Mouse (Mus musculus) liver, embryonic 16.5 days (tissue): ENCODE results near the gene Tmem190. TPM values are rescaled to one million over a fixed set of nuclear protein-coding genes. Genes with fewer than 3 reads are reported as not detected.

Experiments
- ATAC-seq: fragments of 200-750 bp; cut with Nextera tagmentation; 2 replicates; pipeline ENCODE4 v1.8.0; 2017; ENCODE audit warnings: low read depth, mild to moderate bottlenecking, moderate number of reproducible peaks, moderate library complexity
- H3K27ac ChIP-seq: fragments of 300-500 bp; sonication (generic); 2 replicates; pipeline ENCODE4 v1.5.1; 2014; ENCODE audit warnings: mild to moderate bottlenecking, low read length
- H3K27me3 ChIP-seq: fragments of 300-500 bp; sonication (generic); 2 replicates; pipeline ENCODE4 v1.6.1; 2014; ENCODE audit warnings: low read depth, low read length, mixed read lengths; ENCODE audit not compliant: control insufficient read depth, insufficient read depth
- H3K36me3 ChIP-seq: fragments of 300-500 bp; sonication (generic); 2 replicates; pipeline ENCODE4 v1.6.1; 2014; ENCODE audit warnings: mild to moderate bottlenecking; ENCODE audit not compliant: control insufficient read depth, insufficient read depth
- H3K4me1 ChIP-seq: fragments of 300-500 bp; sonication (generic); 2 replicates; pipeline ENCODE4 v1.6.1; 2014; ENCODE audit warnings: low read depth, low read length, mixed read lengths; ENCODE audit not compliant: control insufficient read depth
- H3K4me2 ChIP-seq: fragments of 300-500 bp; sonication (generic); 2 replicates; pipeline ENCODE4 v1.6.1; 2014; ENCODE audit warnings: low read depth, low read length, mixed read lengths
- H3K4me3 ChIP-seq: fragments of 300-500 bp; sonication (generic); 2 replicates; pipeline ENCODE4 v1.5.1; 2014; ENCODE audit warnings: low read depth, mild to moderate bottlenecking, low read length
- H3K9ac ChIP-seq: fragments of 300-500 bp; sonication (generic); 2 replicates; pipeline ENCODE4 v1.6.1; 2014; ENCODE audit warnings: low read depth, low read length
- H3K9me3 ChIP-seq: fragments of 300-500 bp; sonication (generic); replicated peaks from 2 replicates; pipeline ENCODE4 v1.6.1; 2016; ENCODE audit warnings: low read length; ENCODE audit not compliant: control insufficient read depth
- WGBS: fragments of 180-500 bp; shearing (Covaris S2); extraction: QIAGEN DNeasy Blood & Tissue Kit; methylation state at CpG from one replicate; pipeline ENCODE4 v1.1.7; 2014; ENCODE audit not compliant: insufficient replicate concordance; 5-methylcytosine and 5-hydroxymethylcytosine counted together
- polyA plus RNA-seq: library from polyadenylated mRNA; unstranded; fragments of >200 nt; fragmentation: Nextera tagmentation; extraction: Ambion mirVana; gene quantifications from 2 replicates; pipeline ENCODE4 v1.2.1, GENCODE M21; 2015

Tmem190 gene
- polyA plus RNA-seq, 1 experiment from 2014 or later: not detected

DNA sequence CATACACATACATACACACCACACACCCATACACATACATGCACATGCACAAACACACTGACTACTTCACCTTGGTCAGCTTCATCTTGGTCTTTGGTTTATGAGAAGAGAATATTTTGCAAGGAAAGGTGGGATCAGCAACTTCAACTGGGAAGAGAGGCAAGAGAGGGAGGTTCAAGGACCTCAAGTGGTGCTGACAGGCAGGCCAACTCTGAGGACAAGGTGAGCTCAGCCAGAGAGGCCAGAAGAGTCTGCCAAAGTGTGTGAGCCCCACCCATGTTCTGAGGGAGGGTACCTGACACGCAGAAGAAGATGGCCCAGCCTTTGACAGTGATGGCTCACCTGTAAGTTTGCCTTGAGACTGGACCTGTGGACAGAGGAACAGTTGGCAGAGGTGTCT lies 23.1 kb upstream of the Tmem190 start:
- no peak for ATAC-seq
- 22% methylated on average over 1 of the region's 1 CpGs for WGBS

DNA sequence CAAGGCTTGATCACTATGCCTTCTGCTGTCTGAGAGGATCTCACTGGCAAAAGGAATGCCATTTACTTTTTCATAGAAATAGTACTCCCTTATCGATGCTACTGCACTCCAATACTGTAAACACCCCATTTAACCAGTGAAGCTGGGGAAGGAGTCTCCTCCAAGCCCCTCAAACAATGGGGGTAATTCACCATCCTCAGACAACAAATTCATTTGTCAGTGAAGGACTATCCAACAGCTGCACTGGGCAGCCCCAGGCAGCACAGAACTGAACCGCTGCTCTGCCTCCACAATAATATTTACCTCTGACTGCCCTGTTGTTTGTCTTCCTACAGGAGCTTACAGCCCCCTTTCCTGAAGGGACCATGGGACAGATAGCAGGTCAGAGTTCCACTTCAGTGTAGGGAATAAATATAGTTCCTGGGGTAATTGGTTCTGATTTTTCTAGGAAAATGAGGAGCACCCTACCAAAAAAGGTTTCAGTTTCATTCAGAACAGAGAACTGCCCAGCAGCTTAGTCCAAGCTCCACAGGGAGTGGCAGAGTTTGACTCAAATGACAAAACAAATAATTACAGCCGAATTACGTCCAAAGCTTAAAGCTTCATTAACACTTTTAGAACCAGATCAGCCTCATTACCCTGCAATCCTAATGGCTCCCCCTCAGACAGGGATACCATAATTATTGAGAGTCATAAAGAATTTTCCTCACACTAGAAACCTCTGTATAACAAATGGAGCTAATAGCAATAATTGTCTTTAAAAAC lies 17.6 kb upstream of the Tmem190 start:
- H3K27ac ChIP-seq: no peak overlapping the region
- no peak overlapping the region for H3K9ac ChIP-seq
- peaks cover 6% of the 10 kb centered on the region for H3K27me3 ChIP-seq
- H3K4me1 ChIP-seq: no peaks in the 10 kb centered on the region
- no peak overlapping the region for H3K4me3 ChIP-seq
- ATAC-seq: peak; percentile 43
- 29% methylated on average over 4 of the region's 4 CpGs for WGBS
- H3K4me2 ChIP-seq: no peak overlapping the region
- H3K36me3 ChIP-seq: no peaks in the 10 kb centered on the region
- no peaks in the 10 kb centered on the region for H3K9me3 ChIP-seq

More for the DNA sequence above, 23.1 kb upstream of the Tmem190 start:
- H3K4me2 ChIP-seq: no peak overlapping the region
- no peak overlapping the region for H3K27ac ChIP-seq
- no peaks in the 10 kb centered on the region for H3K4me1 ChIP-seq
- no peak overlapping the region for H3K9ac ChIP-seq
- H3K36me3 ChIP-seq: no peaks in the 10 kb centered on the region
- H3K4me3 ChIP-seq: no peak overlapping the region
- no peaks in the 10 kb centered on the region for H3K27me3 ChIP-seq
- H3K9me3 ChIP-seq: no peaks in the 10 kb centered on the region

DNA sequence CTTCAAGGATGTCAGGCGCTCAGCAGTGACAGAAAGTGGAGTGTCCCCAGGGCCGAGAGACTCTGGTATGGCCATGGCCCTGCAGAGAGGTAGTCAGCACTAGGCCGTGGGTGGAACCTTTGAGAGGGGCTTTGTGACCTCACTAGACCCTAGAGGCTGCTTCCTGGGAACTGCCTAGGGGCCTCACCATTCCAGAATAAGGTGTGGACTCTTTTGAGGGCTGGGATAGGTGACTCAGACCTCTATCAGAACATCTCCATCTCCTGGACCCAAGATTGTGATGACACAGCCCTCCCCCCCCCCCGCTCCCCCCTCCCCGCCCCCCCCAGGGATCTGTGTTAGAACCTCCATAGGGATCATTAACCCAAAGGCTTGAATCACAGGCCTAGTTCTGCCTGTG lies 11.5 kb upstream of the Tmem190 start, which contains the start of gene Fam71e2:
Gene Fam71e2 (minus strand): TSS at position 101 of the 400 bp plus-strand sequence.
- Histone ChIP-seq H3K4me2 (no peak within 1 kb of the TSS), H3K4me3 (no peak within 1 kb of the TSS), H3K4me1 (no peaks in the 10 kb centered on the region), H3K9ac (no peak within 1 kb of the TSS), H3K27me3 (peaks cover 27% of the 10 kb centered on the region), H3K36me3 (no peaks in the 10 kb centered on the region), H3K27ac (no peak within 1 kb of the TSS), H3K9me3 (no peaks in the 10 kb centered on the region)
- no peak for ATAC-seq
- 58% methylated on average over 3 of the region's 5 CpGs for WGBS

DNA sequence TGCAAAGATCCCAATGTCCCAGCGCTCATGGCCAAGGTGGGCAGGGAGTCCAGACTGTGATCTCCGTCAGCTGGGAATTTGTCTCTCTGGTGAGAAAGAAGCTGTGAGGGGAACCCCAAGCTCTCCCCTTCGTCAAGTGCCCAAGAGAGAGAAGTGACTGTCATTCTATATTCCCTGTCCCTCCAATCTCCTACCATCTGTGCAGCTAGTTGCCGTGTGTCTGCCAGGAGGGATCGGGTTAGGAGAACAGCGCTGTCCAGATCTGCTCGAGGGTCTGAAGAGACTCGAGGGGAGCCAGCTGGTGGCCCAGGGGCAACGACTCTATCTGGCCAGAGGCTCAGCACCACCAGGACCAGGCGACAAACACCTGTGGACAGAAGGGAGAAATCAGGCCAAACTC lies 6.6 kb upstream of the Tmem190 start:
- WGBS: 32% methylated on average over 10 of the region's 10 CpGs
- H3K4me3 ChIP-seq: no peak overlapping the region
- peaks cover 4% of the 10 kb centered on the region for H3K4me1 ChIP-seq
- H3K9ac ChIP-seq: no peak overlapping the region
- H3K27ac ChIP-seq: no peak overlapping the region
- H3K36me3 ChIP-seq: no peaks in the 10 kb centered on the region
- no peaks in the 10 kb centered on the region for H3K9me3 ChIP-seq
- H3K4me2 ChIP-seq: no peak overlapping the region
- H3K27me3 ChIP-seq: peaks cover 65% of the 10 kb centered on the region
- ATAC-seq: no peak

- H3K9ac ChIP-seq: no peak overlapping the region
- no peak overlapping the region for H3K27ac ChIP-seq
- peak overlapping the region; percentile 50 for H3K4me3 ChIP-seq
- WGBS: 1% methylated on average over 41 of the region's 56 CpGs
- ATAC-seq: peak; percentile 66
- H3K4me2 ChIP-seq: peak overlapping the region; percentile 54
- H3K36me3 ChIP-seq: no peaks in the 10 kb centered on the region
- no peaks in the 10 kb centered on the region for H3K9me3 ChIP-seq
- H3K4me1 ChIP-seq: peaks cover 4% of the 10 kb centered on the region
- H3K27me3 ChIP-seq: peaks cover 73% of the 10 kb centered on the region
Measured at GRCm38 (mm10) chr7:4776861-4777830, 5.6 kb upstream of the Tmem190 start.

GRCm38 (mm10) chr7:4777851-4778637 lies 4.7 kb upstream of the Tmem190 start:
- ATAC-seq: no peak
- no peak overlapping the region for H3K4me2 ChIP-seq
- H3K4me1 ChIP-seq: peaks cover 4% of the 10 kb centered on the region
- WGBS: 11% methylated on average over 20 of the region's 20 CpGs
- no peak overlapping the region for H3K4me3 ChIP-seq
- H3K27me3 ChIP-seq: peaks cover 75% of the 10 kb centered on the region
- H3K27ac ChIP-seq: no peak overlapping the region
- no peak overlapping the region for H3K9ac ChIP-seq
- H3K9me3 ChIP-seq: no peaks in the 10 kb centered on the region
- no peaks in the 10 kb centered on the region for H3K36me3 ChIP-seq

DNA sequence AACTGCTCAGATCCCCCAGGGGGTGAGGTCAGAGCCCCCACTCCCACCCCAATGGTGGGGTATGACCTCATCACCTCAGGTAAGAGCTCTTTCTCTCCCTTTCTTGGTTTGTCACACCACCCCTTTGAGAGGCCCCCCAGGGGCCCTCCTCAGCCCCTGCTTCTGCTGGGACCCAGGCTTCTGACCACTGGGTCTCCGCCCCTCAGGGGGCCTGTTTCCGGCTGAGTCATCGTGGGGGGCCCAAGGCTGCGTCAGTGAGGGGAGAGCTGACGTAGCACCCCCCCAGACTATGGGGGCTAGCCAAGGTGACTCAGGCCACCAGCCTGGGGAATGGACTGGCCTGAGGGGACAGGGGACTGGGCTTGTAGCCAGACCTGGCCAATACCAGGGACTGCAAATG lies 2.8 kb upstream of the Tmem190 start:
- ATAC-seq: no peak
- peaks cover 64% of the 10 kb centered on the region for H3K27me3 ChIP-seq
- H3K27ac ChIP-seq: no peak overlapping the region
- H3K9ac ChIP-seq: no peak overlapping the region
- H3K4me1 ChIP-seq: peaks cover 14% of the 10 kb centered on the region
- no peaks in the 10 kb centered on the region for H3K9me3 ChIP-seq
- no peaks in the 10 kb centered on the region; the same call in 1 of the 2 replicates for H3K36me3 ChIP-seq
- H3K4me3 ChIP-seq: no peak overlapping the region
- WGBS: 7% methylated on average over 5 of the region's 5 CpGs
- no peak overlapping the region for H3K4me2 ChIP-seq

DNA sequence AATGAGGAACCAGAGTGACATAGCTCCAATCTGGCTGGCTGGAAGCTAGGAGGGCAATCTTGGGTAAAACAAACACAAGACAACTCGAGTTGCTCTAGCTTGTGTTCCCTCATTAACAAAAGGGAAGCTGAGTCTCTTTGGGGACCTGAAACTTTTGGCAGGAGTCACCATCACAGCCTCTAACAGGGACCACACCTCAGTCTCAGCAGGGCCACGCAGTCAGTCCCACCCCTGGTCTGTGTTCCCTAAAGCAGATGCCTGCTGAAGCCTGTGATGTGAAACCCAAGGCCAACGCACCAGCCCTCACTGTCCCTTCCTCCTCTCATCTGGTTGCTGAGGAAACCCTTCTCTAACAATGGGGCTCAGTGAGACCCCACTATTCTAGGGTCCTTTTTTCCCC lies 607 bp upstream of the Tmem190 start:
- Histone ChIP-seq H3K4me3 (no peak overlapping the region), H3K9me3 (no peaks in the 10 kb centered on the region), H3K36me3 (no peaks in the 10 kb centered on the region; the same call in 1 of the 2 replicates), H3K27me3 (peaks cover 42% of the 10 kb centered on the region), H3K9ac (no peak overlapping the region), H3K4me1 (peaks cover 14% of the 10 kb centered on the region), H3K4me2 (no peak overlapping the region), H3K27ac (no peak overlapping the region)
- ATAC-seq: no peak
- 35% methylated on average over 3 of the region's 3 CpGs for WGBS
